Comparison of ENCODE assay signal across 8 mouse cellular contexts in genomic region chr11:58301837-58302754, GRCm38 (mm10). TPM values are rescaled to one million over a fixed set of nuclear protein-coding genes. Genes with fewer than 3 reads are reported as not detected.
DNase-seq lines count a peak whose midpoint lies in the region; ATAC-seq and TF ChIP-seq lines count a peak whose summit lies in the region.

No protein-coding gene starts in this region.

- no peaks in the 10 kb centered on the region for H3K9me3 ChIP-seq in erythroblast, embryonic 14.5 days (ENCODE audit: control insufficient read depth, low read length)
- H3K9me3 ChIP-seq in heart, embryonic 11.5 days (replicated peaks; ENCODE audit: control insufficient read depth, low read length), result no peaks in the 10 kb centered on the region
- H3K9me3 ChIP-seq in kidney, embryonic 16.5 days (ENCODE audit: low read length), result no peaks in the 10 kb centered on the region

- peak overlapping the region; percentile 63 for H3K4me2 ChIP-seq in heart, embryonic 11.5 days
- H3K4me2 ChIP-seq in kidney, embryonic 16.5 days (replicated peaks; ENCODE audit: low read depth, low read length), result peak overlapping the region; percentile 67
- H3K4me2 ChIP-seq in myocyte (ENCODE audit: low read depth), result peak overlapping the region; percentile 98

- H3ac ChIP-seq in C2C12 (ENCODE audit: control insufficient read depth, insufficient read length, low read depth), result peak overlapping the region; percentile 59
- H3ac ChIP-seq in myocyte (ENCODE audit: control insufficient read depth, insufficient read length), result no peak overlapping the region

- H3K79me3 ChIP-seq in C2C12 (ENCODE audit: low read depth), result no peaks in the 10 kb centered on the region

- H3K27me3 ChIP-seq in C2C12 (ENCODE audit: control insufficient read depth, insufficient read depth, insufficient read length) (no peaks in the 10 kb centered on the region), myocyte (ENCODE audit: control insufficient read depth, insufficient read depth, insufficient read length) (no peaks in the 10 kb centered on the region)
- H3K27me3 ChIP-seq in erythroblast, embryonic 14.5 days (ENCODE audit: control insufficient read depth), result no peaks in the 10 kb centered on the region
- no peaks in the 10 kb centered on the region for H3K27me3 ChIP-seq in heart, embryonic 11.5 days (ENCODE audit: control insufficient read depth, insufficient read depth, low read length)
- no peaks in the 10 kb centered on the region for H3K27me3 ChIP-seq in kidney, embryonic 16.5 days (ENCODE audit: insufficient read depth, low read length)
- H3K27me3 ChIP-seq in liver, adult 2 months (ENCODE audit: control insufficient read depth, insufficient read depth, low read length), result no peaks in the 10 kb centered on the region
- no peaks in the 10 kb centered on the region for H3K27me3 ChIP-seq in splenic B cell, adult 2 months (ENCODE audit: control insufficient read depth, insufficient read depth, low read length, poor library complexity, severe bottlenecking)

- peak; percentile 16; the same call in 1 of the 2 replicates for TF ChIP-seq POLR2A in brain, embryonic 14.5 days (IDR thresholded peaks at IDR 0.05; ENCODE audit: borderline replicate concordance, extremely low read depth, insufficient read depth, insufficient read length, poor library complexity, severe bottlenecking)
- TF ChIP-seq POLR2A in liver, adult 2 months (IDR thresholded peaks at IDR 0.05; ENCODE audit: extremely low read depth, insufficient read depth, low read length), result no peak
- TF ChIP-seq POLR2A in myocyte (IDR thresholded peaks at IDR 0.05; ENCODE audit: insufficient read length, low read depth), result peak; percentile 13

- TF ChIP-seq CTCF in C2C12 (IDR thresholded peaks at IDR 0.05; ENCODE audit: control insufficient read depth, insufficient read depth, insufficient read length), result peak; percentile 12
- peak; percentile 78 for TF ChIP-seq CTCF in brain, embryonic 14.5 days (IDR thresholded peaks at IDR 0.05; ENCODE audit: borderline replicate concordance, extremely low read depth, insufficient read depth, insufficient read length)
- peak; percentile 75 for TF ChIP-seq CTCF in liver, adult 2 months (IDR thresholded peaks at IDR 0.05; ENCODE audit: low read depth, low read length)

- peaks cover 41% of the 10 kb centered on the region for H3K4me1 ChIP-seq in erythroblast, embryonic 14.5 days (ENCODE audit: control insufficient read depth)
- no peaks in the 10 kb centered on the region for H3K4me1 ChIP-seq in heart, embryonic 11.5 days (ENCODE audit: control insufficient read depth, insufficient read depth, low read length)
- peaks cover 13% of the 10 kb centered on the region for H3K4me1 ChIP-seq in kidney, embryonic 16.5 days (ENCODE audit: insufficient read depth, low read length)
- peaks cover 6% of the 10 kb centered on the region; the same call in 1 of the 2 replicates for H3K4me1 ChIP-seq in liver, adult 2 months (ENCODE audit: control insufficient read depth, insufficient read depth, low read length)

- WGBS in heart, embryonic 11.5 days (ENCODE audit: insufficient replicate concordance), result under 1% methylated on average over 36 of the region's 36 CpGs
- under 1% methylated on average over 36 of the region's 36 CpGs for WGBS in kidney, embryonic 16.5 days
- under 1% methylated on average over 36 of the region's 36 CpGs for WGBS in liver, adult 2 months

- H3K9ac ChIP-seq in heart, embryonic 11.5 days (ENCODE audit: low read depth, low read length), result peak overlapping the region; percentile 78
- peak overlapping the region; percentile 76 for H3K9ac ChIP-seq in kidney, embryonic 16.5 days (replicated peaks; ENCODE audit: low read length)
- H3K9ac ChIP-seq in liver, adult 2 months (ENCODE audit: low read depth, low read length), result peak overlapping the region; percentile 65

- peak; percentile 92 for ATAC-seq in heart, embryonic 11.5 days (replicated peaks; ENCODE audit: insufficient number of reproducible peaks, low FRiP score, low TSS enrichment)
- peak; percentile 93 for ATAC-seq in kidney, embryonic 16.5 days (ENCODE audit: low FRiP score, low TSS enrichment)

- DNase-seq in brain, embryonic 14.5 days (ENCODE audit: low read depth), result peak; percentile 98
- peak; percentile 92 for DNase-seq in liver, adult 2 months (ENCODE audit: extremely low read depth, low read depth, low spot score)
- peak; percentile 96 for DNase-seq in splenic B cell, adult 2 months (ENCODE audit: low read depth, low spot score)

- peak overlapping the region; percentile 89 for H3K27ac ChIP-seq in heart, embryonic 11.5 days (ENCODE audit: low read depth, low read length)
- peak overlapping the region; percentile 96 for H3K27ac ChIP-seq in kidney, embryonic 16.5 days (ENCODE audit: low read length)
- peak overlapping the region; percentile 59 for H3K27ac ChIP-seq in liver, adult 2 months (replicated peaks; ENCODE audit: insufficient read depth, low read depth, low read length)

- no peaks in the 10 kb centered on the region for H3K36me3 ChIP-seq in C2C12 (ENCODE audit: control insufficient read depth, insufficient read depth)
- H3K36me3 ChIP-seq in erythroblast, embryonic 14.5 days (ENCODE audit: control insufficient read depth), result no peaks in the 10 kb centered on the region
- no peaks in the 10 kb centered on the region for H3K36me3 ChIP-seq in heart, embryonic 11.5 days (ENCODE audit: control insufficient read depth, insufficient read depth, low read length)
- H3K36me3 ChIP-seq in kidney, embryonic 16.5 days (ENCODE audit: insufficient read depth, low read length), result no peaks in the 10 kb centered on the region
- no peaks in the 10 kb centered on the region for H3K36me3 ChIP-seq in liver, adult 2 months (ENCODE audit: control insufficient read depth, insufficient read depth, low read length)
- no peaks in the 10 kb centered on the region for H3K36me3 ChIP-seq in myocyte (ENCODE audit: control insufficient read depth, insufficient read depth)
- H3K36me3 ChIP-seq in splenic B cell, adult 2 months (ENCODE audit: control insufficient read depth, insufficient read depth, low read length, poor library complexity, severe bottlenecking), result no peaks in the 10 kb centered on the region

- H3K4me3 ChIP-seq in C2C12 (ENCODE audit: insufficient read depth, poor library complexity, severe bottlenecking), result peak overlapping the region; percentile 34
- H3K4me3 ChIP-seq in erythroblast, embryonic 14.5 days (replicated peaks), result peak overlapping the region; percentile 72
- H3K4me3 ChIP-seq in heart, embryonic 11.5 days (ENCODE audit: low read depth, low read length), result peak overlapping the region; percentile 68
- H3K4me3 ChIP-seq in kidney, embryonic 16.5 days (ENCODE audit: low read length), result peak overlapping the region; percentile 67
- peak overlapping the region; percentile 72 for H3K4me3 ChIP-seq in liver, adult 2 months (ENCODE audit: insufficient read depth, low read depth, low read length)
- H3K4me3 ChIP-seq in myocyte, result peak overlapping the region; percentile 37

- H3K79me2 ChIP-seq in C2C12 (ENCODE audit: control insufficient read depth, insufficient read depth), result peaks cover under 1% of the 10 kb centered on the region
- no peaks in the 10 kb centered on the region for H3K79me2 ChIP-seq in liver, adult 2 months (ENCODE audit: control insufficient read depth, insufficient read depth, low read length)
- no peaks in the 10 kb centered on the region for H3K79me2 ChIP-seq in myocyte (ENCODE audit: control insufficient read depth, insufficient read depth)

TF ChIP-seq in C2C12, 6 proteins besides CTCF, POLR2A, EP300 and RAD21 (continues in another document):
- no peak for TF ChIP-seq FOSL1 (IDR thresholded peaks at IDR 0.05; ENCODE audit: insufficient read depth, low read length, poor library complexity, severe bottlenecking)
- TF ChIP-seq MAX (IDR thresholded peaks at IDR 0.05), result no peak

TF ChIP-seq in myocyte, 11 proteins besides CTCF, POLR2A, EP300 and RAD21 (continues in another document):
- no peak for TF ChIP-seq MYOD1 (IDR thresholded peaks at IDR 0.05; ENCODE audit: control insufficient read depth in 1 of 3, insufficient read length in 2 of 3, low read depth in 2 of 3)

RNA-seq across cellular contexts. Expression of gene Zfp692, which starts 4.8 kb away (rescaled TPM):
- polyA plus RNA-seq in C2C12 (2012; fragmentation: generic; extraction: Trizol) (6.8 TPM), myocyte (2012; fragmentation: generic; extraction: Trizol) (6.0 TPM)
- 43.0 and 83.0 TPM in 2 replicates for polyA plus RNA-seq in brain, embryonic 14.5 days (2012; rRNA removed)
- 1.1 and 1.6 TPM in 2 replicates for polyA plus RNA-seq in erythroblast, embryonic 14.5 days (2012)
- polyA plus RNA-seq in heart, embryonic 11.5 days (2014; fragmentation: Nextera tagmentation; extraction: Ambion mirVana), result 8.2 and 9.3 TPM in 2 replicates
- polyA plus RNA-seq in kidney, embryonic 16.5 days (2015; fragmentation: Nextera tagmentation; extraction: Ambion mirVana), result 30.1 and 33.3 TPM in 2 replicates
- total RNA-seq in liver, adult 2 months (2014; rRNA removed), result 2.3 and 3.0 TPM in 2 replicates
- 5.9 and 8.9 TPM in 2 replicates for polyA plus RNA-seq in liver, adult 2 months (2012; rRNA removed)

RNA-seq across cellular contexts. Expression of gene 4930438A08Rik, which starts 27.5 kb away (rescaled TPM):
- polyA plus RNA-seq in C2C12 (2012; fragmentation: generic; extraction: Trizol), result 0.01 TPM
- polyA plus RNA-seq in brain, embryonic 14.5 days (2012; rRNA removed), result not detected in 2 replicates
- not detected in 2 replicates for polyA plus RNA-seq in erythroblast, embryonic 14.5 days (2012)
- not detected in 2 replicates for polyA plus RNA-seq in heart, embryonic 11.5 days (2014; fragmentation: Nextera tagmentation; extraction: Ambion mirVana)
- polyA plus RNA-seq in kidney, embryonic 16.5 days (2015; fragmentation: Nextera tagmentation; extraction: Ambion mirVana), result not detected in 2 replicates
- 0.07 TPM in 1 of 2 replicates, not detected in the other for total RNA-seq in liver, adult 2 months (2014; rRNA removed)
- polyA plus RNA-seq in liver, adult 2 months (2012; rRNA removed), result not detected in 2 replicates
- 0.67 TPM for polyA plus RNA-seq in myocyte (2012; fragmentation: generic; extraction: Trizol)

RNA-seq across cellular contexts. Expression of gene Zfp672, which starts 28.0 kb away (rescaled TPM):
- polyA plus RNA-seq in C2C12 (2012; fragmentation: generic; extraction: Trizol) (12.5 TPM), myocyte (2012; fragmentation: generic; extraction: Trizol) (15.7 TPM)
- polyA plus RNA-seq in brain, embryonic 14.5 days (2012; rRNA removed), result 41.9 and 47.0 TPM in 2 replicates
- polyA plus RNA-seq in erythroblast, embryonic 14.5 days (2012), result 1.8 and 2.6 TPM in 2 replicates
- 31.2 and 33.8 TPM in 2 replicates for polyA plus RNA-seq in heart, embryonic 11.5 days (2014; fragmentation: Nextera tagmentation; extraction: Ambion mirVana)
- 40.9 and 43.8 TPM in 2 replicates for polyA plus RNA-seq in kidney, embryonic 16.5 days (2015; fragmentation: Nextera tagmentation; extraction: Ambion mirVana)
- 20.7 and 23.8 TPM in 2 replicates for total RNA-seq in liver, adult 2 months (2014; rRNA removed)
- polyA plus RNA-seq in liver, adult 2 months (2012; rRNA removed), result 14.9 and 18.6 TPM in 2 replicates

RNA-seq across cellular contexts. Expression of gene Sh3bp5l, which starts 28.4 kb away (rescaled TPM):
- polyA plus RNA-seq in C2C12 (2012; fragmentation: generic; extraction: Trizol) (30.8 TPM), myocyte (2012; fragmentation: generic; extraction: Trizol) (38.1 TPM)
- polyA plus RNA-seq in brain, embryonic 14.5 days (2012; rRNA removed), result 39.9 and 46.8 TPM in 2 replicates
- 3.4 and 5.6 TPM in 2 replicates for polyA plus RNA-seq in erythroblast, embryonic 14.5 days (2012)
- polyA plus RNA-seq in heart, embryonic 11.5 days (2014; fragmentation: Nextera tagmentation; extraction: Ambion mirVana), result 17.5 and 17.7 TPM in 2 replicates
- 41.2 and 41.8 TPM in 2 replicates for polyA plus RNA-seq in kidney, embryonic 16.5 days (2015; fragmentation: Nextera tagmentation; extraction: Ambion mirVana)
- 8.9 and 10.3 TPM in 2 replicates for total RNA-seq in liver, adult 2 months (2014; rRNA removed)
- 15.8 and 19.6 TPM in 2 replicates for polyA plus RNA-seq in liver, adult 2 months (2012; rRNA removed)

Comparison
In these comparisons a context has a peak if more than half of its experiments do, and no peak if none do; other contexts are left out.
1. Peak in every context shown above with its lines: DNase-seq, ATAC-seq, H3K4me3 ChIP-seq and H3K27ac ChIP-seq.
2. CTCF ChIP-seq: peak in every context shown above with its lines; median percentile 78 in brain, embryonic 14.5 days; 75 in liver, adult 2 months; 12 in C2C12.